Mouse (Mus musculus) stomach, postnatal 0 days (tissue): ENCODE measurements at regions not wholly inside any gene's neighbourhood (a gene's known extent, or its start where the extent isn't known, plus 50 kb on each side); places are given as distances from the start of the nearest gene placed in this dataset.

ENCODE experiments used
- ATAC-seq: fragments of 200-750 bp; cut with Nextera tagmentation; 2 replicates; pipeline ENCODE4 v1.8.0; 2017; ENCODE audit not compliant: low FRiP score, low TSS enrichment
- DNase-seq: peaks from one replicate; pipeline ENCODE4 v3.0.0-alpha.2; 2016; ENCODE audit warnings: low spot score
- H3K27ac ChIP-seq: fragments of 300-500 bp; sonication (generic); replicated peaks from 2 replicates; pipeline ENCODE4 v1.5.1; 2014; ENCODE audit warnings: mild to moderate bottlenecking, control low read depth
- H3K27me3 ChIP-seq: fragments of 300-500 bp; sonication (generic); 2 replicates; pipeline ENCODE4 v1.6.1; 2014; ENCODE audit warnings: low read length; ENCODE audit not compliant: control insufficient read depth, insufficient read depth
- H3K36me3 ChIP-seq: fragments of 300-500 bp; sonication (generic); 2 replicates; pipeline ENCODE4 v1.6.1; 2014; ENCODE audit warnings: low read length, mixed read lengths; ENCODE audit not compliant: control insufficient read depth, insufficient read depth
- H3K4me1 ChIP-seq: fragments of 300-500 bp; sonication (generic); replicated peaks from 2 replicates; pipeline ENCODE4 v1.6.1; 2014; ENCODE audit warnings: antibody characterized with exemption; ENCODE audit not compliant: control insufficient read depth, insufficient read depth
- H3K4me2 ChIP-seq: fragments of 300-500 bp; sonication (generic); replicated peaks from 2 replicates; pipeline ENCODE4 v1.6.1; 2014; ENCODE audit warnings: low read depth, mild to moderate bottlenecking, control low read depth, moderate library complexity
- H3K4me3 ChIP-seq: fragments of 300-500 bp; sonication (generic); 2 replicates; pipeline ENCODE4 v1.5.1; 2014; ENCODE audit warnings: low read depth, low read length, control low read depth
- H3K9ac ChIP-seq: fragments of 300-500 bp; sonication (generic); 2 replicates; pipeline ENCODE4 v1.6.1; 2014; ENCODE audit warnings: mild to moderate bottlenecking, low read length, control low read depth, mixed read lengths
- H3K9me3 ChIP-seq: fragments of 300-500 bp; sonication (generic); 2 replicates; pipeline ENCODE4 v1.6.1; 2016; ENCODE audit warnings: low read length; ENCODE audit not compliant: control insufficient read depth
- CTCF ChIP-seq: IDR thresholded peaks from 2 replicates; pipeline ENCODE4 v1.5.1; 2016; ENCODE audit warnings: antibody characterized with exemption, low read depth, mild to moderate bottlenecking, moderate library complexity
- EP300 ChIP-seq: optimal IDR thresholded peaks from 2 replicates; pipeline ENCODE3; 2016; ENCODE audit warnings: antibody characterized with exemption
- WGBS: fragments of 180-500 bp; shearing (Covaris S2); extraction: QIAGEN DNeasy Blood & Tissue Kit; methylation state at CpG from one replicate; pipeline ENCODE4 v1.1.7; 2014; 5-methylcytosine and 5-hydroxymethylcytosine counted together

GRCm38 (mm10) chr13:11432465-11433339 lies 674.0 kb downstream of the Ryr2 start:
- DNase-seq (peak; percentile 42), ATAC-seq (peak; percentile 53; the same call in 1 of the 2 replicates)
- no peak overlapping the region for H3K9ac ChIP-seq
- no peaks in the 10 kb centered on the region for H3K27me3 ChIP-seq
- H3K36me3 ChIP-seq, result no peaks in the 10 kb centered on the region
- H3K9me3 ChIP-seq, result no peaks in the 10 kb centered on the region
- WGBS, result 36% methylated on average over 7 of the region's 7 CpGs
- TF ChIP-seq EP300 (no peak), CTCF (no peak)
- H3K4me3 ChIP-seq, result no peak overlapping the region
- no peak overlapping the region for H3K27ac ChIP-seq
- no peak overlapping the region for H3K4me2 ChIP-seq
- H3K4me1 ChIP-seq, result no peaks in the 10 kb centered on the region

- Histone ChIP-seq H3K4me3 (no peak overlapping the region), H3K4me1 (no peaks in the 10 kb centered on the region), H3K9me3 (0 out of 2 replicates have a peak, but pooled peaks cover 2% of the 10 kb centered on the region), H3K27ac (no peak overlapping the region), H3K36me3 (no peaks in the 10 kb centered on the region), H3K4me2 (no peak overlapping the region), H3K27me3 (no peaks in the 10 kb centered on the region), H3K9ac (no peak overlapping the region)
- no peak for TF ChIP-seq EP300
- no peak for TF ChIP-seq CTCF
- ATAC-seq (no peak), DNase-seq (no peak)
Measured at GRCm38 (mm10) chr13:11426820-11427219, 679.9 kb downstream of the Ryr2 start.

- DNase-seq (no peak), ATAC-seq (no peak)
- Histone ChIP-seq H3K4me1 (no peaks in the 10 kb centered on the region), H3K9me3 (no peaks in the 10 kb centered on the region), H3K4me2 (no peak overlapping the region), H3K4me3 (no peak overlapping the region), H3K27ac (no peak overlapping the region), H3K9ac (no peak overlapping the region), H3K36me3 (no peaks in the 10 kb centered on the region), H3K27me3 (no peaks in the 10 kb centered on the region)
- no peak for TF ChIP-seq CTCF
- 67% methylated on average over 2 of the region's 2 CpGs for WGBS
Measured at GRCm38 (mm10) chr13:11392027-11392426, 714.7 kb downstream of the Ryr2 start.

GRCm38 (mm10) chr13:11375452-11375851 lies 731.3 kb downstream of the Ryr2 start:
- Histone ChIP-seq H3K27ac (no peak overlapping the region), H3K4me1 (no peaks in the 10 kb centered on the region), H3K27me3 (no peaks in the 10 kb centered on the region), H3K4me2 (no peak overlapping the region), H3K9ac (no peak overlapping the region), H3K36me3 (no peaks in the 10 kb centered on the region), H3K4me3 (no peak overlapping the region), H3K9me3 (no peaks in the 10 kb centered on the region)
- TF ChIP-seq EP300 (no peak), CTCF (no peak)
- DNase-seq (no peak), ATAC-seq (no peak)

- no peak overlapping the region for H3K4me2 ChIP-seq
- H3K27ac ChIP-seq, result no peak overlapping the region
- no peak overlapping the region for H3K9ac ChIP-seq
- no peaks in the 10 kb centered on the region for H3K27me3 ChIP-seq
- no peaks in the 10 kb centered on the region for H3K4me1 ChIP-seq
- H3K4me3 ChIP-seq, result no peak overlapping the region
- no peaks in the 10 kb centered on the region for H3K36me3 ChIP-seq
- ATAC-seq (no peak), DNase-seq (no peak)
- no peak for TF ChIP-seq EP300
- TF ChIP-seq CTCF, result no peak
- no peaks in the 10 kb centered on the region for H3K9me3 ChIP-seq
- WGBS, result 73% methylated on average over 1 of the region's 1 CpGs
Measured at GRCm38 (mm10) chr13:11369456-11369855, 737.3 kb downstream of the Ryr2 start.

GRCm38 (mm10) chr13:11362872-11363271 lies 743.9 kb downstream of the Ryr2 start:
- H3K27ac ChIP-seq, result no peak overlapping the region
- WGBS, result 77% methylated on average over 3 of the region's 3 CpGs
- no peaks in the 10 kb centered on the region for H3K4me1 ChIP-seq
- no peaks in the 10 kb centered on the region for H3K27me3 ChIP-seq
- H3K4me3 ChIP-seq, result no peak overlapping the region
- H3K9me3 ChIP-seq, result no peaks in the 10 kb centered on the region
- H3K36me3 ChIP-seq, result no peaks in the 10 kb centered on the region
- ATAC-seq (no peak), DNase-seq (no peak)
- TF ChIP-seq EP300, result no peak
- no peak for TF ChIP-seq CTCF
- H3K4me2 ChIP-seq, result no peak overlapping the region
- no peak overlapping the region for H3K9ac ChIP-seq
